In the genomic region with DNA sequence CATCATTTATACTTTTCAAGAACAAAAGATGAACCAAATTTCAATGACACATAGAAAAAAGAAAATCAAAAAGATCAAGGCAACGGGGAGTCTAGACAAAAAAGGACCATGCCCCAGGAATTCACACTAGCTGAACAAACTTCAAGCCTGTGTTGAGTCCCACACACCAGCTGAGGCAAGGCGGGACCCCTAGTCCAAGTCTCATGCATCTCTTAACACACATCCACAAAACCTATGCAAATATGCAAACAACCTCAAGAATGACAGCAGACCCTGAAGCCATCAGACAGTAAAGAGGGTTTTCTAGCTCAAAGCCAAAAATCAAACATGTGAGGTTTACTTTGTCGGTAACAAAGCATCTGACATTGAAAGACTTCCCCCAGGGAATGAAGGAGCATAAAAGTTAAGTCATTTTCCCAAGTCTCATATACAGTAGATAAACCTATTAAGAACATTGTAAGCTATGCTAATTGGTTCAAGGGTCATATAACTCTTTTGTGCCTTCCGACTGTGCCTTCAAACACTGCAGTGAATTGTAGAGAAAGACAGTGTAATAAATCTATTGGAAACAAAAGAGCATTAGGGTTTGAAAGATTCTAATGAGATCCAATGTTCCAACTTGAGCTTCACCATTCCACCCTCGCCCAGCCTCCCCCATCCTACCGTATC, we compare ENCODE assay signal across 25 mouse cellular contexts.
"Had no signal": no experiment of that assay in that cellular context is flagged by ENCODE, and none has a peak within 500 bp of the region (broad histone marks: within the 10 kb centered on the region; RNA-seq: fewer than 3 reads in every experiment).

No protein-coding gene starts in this region.

- H3K9me3 ChIP-seq: heart, embryonic 13.5 days; heart, embryonic 15.5 days; kidney, embryonic 15.5 days; limb, embryonic 13.5 days; limb, embryonic 15.5 days had no signal

- H3K4me2 ChIP-seq: heart, embryonic 11.5 days; heart, embryonic 13.5 days; heart, embryonic 15.5 days; hindbrain, embryonic 14.5 days; kidney, embryonic 15.5 days; limb, embryonic 13.5 days; limb, embryonic 15.5 days had no signal

- ATAC-seq: forebrain, postnatal 0 days; hindbrain, embryonic 16.5 days; intestine, embryonic 16.5 days had no signal

- DNase-seq: forebrain, postnatal 0 days; gastrocnemius, postnatal 14 days; gastrocnemius, postnatal 36 days; heart, adult 11 months; heart, adult 2 months; heart, postnatal 14 days; heart, postnatal 36 days; kidney, adult 11 months; kidney, adult 2 months; kidney, adult 9 months; kidney, postnatal 14 days; kidney, postnatal 36 days; layer of hippocampus, adult 9-11 months; layer of hippocampus, postnatal 36 days; left cerebral cortex, postnatal 4 days had no signal

- H3K27ac ChIP-seq: heart, adult 2 months; heart, embryonic 13.5 days; heart, embryonic 15.5 days; hindbrain, embryonic 14.5 days; kidney, embryonic 15.5 days; kidney, postnatal 0 days; limb, embryonic 13.5 days; limb, embryonic 15.5 days had no signal

- H3K4me3 ChIP-seq: heart, adult 2 months; heart, embryonic 13.5 days; heart, embryonic 15.5 days; kidney, embryonic 15.5 days; limb, embryonic 13.5 days; limb, embryonic 15.5 days had no signal

- H3K4me1 ChIP-seq: kidney, embryonic 15.5 days; limb, embryonic 15.5 days had no signal

- H3K9ac ChIP-seq: forebrain, postnatal 0 days; heart, embryonic 13.5 days; heart, embryonic 15.5 days; hindbrain, embryonic 14.5 days; kidney, embryonic 15.5 days; limb, embryonic 13.5 days; limb, embryonic 15.5 days had no signal

- H3K27me3 ChIP-seq: heart, embryonic 13.5 days; heart, embryonic 15.5 days; kidney, embryonic 15.5 days; limb, embryonic 13.5 days; limb, embryonic 15.5 days had no signal

- H3K36me3 ChIP-seq: heart, embryonic 13.5 days; heart, embryonic 15.5 days; kidney, embryonic 15.5 days had no signal
